Mouse (Mus musculus) lung, adult 2 months (tissue): Measurements from ENCODE around the gene Mfsd9.

Experiments used
- CTCF ChIP-seq: fragments of 200-500 bp; IDR thresholded peaks from 2 replicates; pipeline ENCODE4 v1.5.1; 2011; ENCODE audit warnings: mild to moderate bottlenecking, low read length, control low read depth; ENCODE audit not compliant: insufficient read depth
- POLR2A ChIP-seq: fragments of 200-500 bp; IDR thresholded peaks from 2 replicates; pipeline ENCODE4 v1.6.1; 2011; ENCODE audit warnings: low read depth, mild to moderate bottlenecking, control low read depth, low read length, borderline replicate concordance; ENCODE audit errors: extremely low read depth

DNA sequence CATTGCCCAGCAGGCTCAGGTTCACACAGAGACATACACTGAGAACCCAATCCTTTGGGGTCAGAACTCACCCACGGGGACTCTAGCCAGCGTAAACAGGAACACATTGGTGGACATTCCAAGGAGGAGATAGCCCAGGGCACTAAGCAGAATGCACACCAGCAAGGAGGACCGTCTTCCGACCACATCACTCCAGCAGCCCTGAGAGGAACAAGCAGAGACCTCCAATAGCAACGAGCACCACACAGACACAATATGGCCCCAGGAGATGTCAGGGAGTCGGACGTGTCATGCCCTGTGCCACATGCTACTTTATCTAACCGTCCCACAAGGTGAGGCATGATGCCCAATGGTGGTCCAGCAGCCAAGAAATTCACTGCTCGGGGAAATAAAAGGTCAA is 6.2 kb downstream of the Mfsd9 start:
- TF ChIP-seq CTCF (no peak), POLR2A (no peak)
